14 mouse cellular contexts compared by ENCODE assay signal in the genomic region with DNA sequence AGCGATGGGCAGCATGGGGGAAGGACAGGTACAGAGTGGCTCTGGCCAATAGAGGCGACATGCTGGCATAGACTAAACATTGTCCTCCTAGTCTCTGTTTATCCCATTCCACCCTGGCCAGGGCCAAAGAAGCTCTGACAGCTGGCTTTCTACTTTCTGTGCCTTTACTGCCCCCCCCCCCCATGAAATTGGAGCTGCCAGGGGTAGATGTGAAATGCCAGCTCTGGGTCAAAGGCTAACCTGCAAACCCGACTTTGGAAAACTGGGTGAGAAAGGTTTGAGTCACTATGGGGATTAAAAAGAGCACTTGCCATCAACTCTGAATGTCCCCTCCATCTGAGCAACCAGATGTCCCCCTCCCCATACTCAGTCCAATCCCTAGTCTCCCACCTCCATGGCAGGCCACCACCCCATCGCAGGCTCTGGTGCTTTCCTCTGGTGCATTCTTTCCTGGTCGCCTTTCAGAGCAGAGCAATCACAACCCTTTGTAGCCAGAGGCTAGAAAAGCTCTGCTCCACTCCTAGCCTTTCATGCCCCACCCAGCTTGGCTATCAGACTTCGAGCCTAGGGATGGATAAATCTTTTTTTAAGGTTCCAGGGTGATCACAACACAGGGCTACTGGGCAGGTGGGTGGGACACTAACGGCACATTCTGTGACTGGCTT. TPM values are rescaled to one million over a fixed set of nuclear protein-coding genes. Genes with fewer than 3 reads are reported as not detected.
DNase-seq lines count a peak whose midpoint lies in the region; ATAC-seq and TF ChIP-seq lines count a peak whose summit lies in the region.
"Had no signal": no experiment of that assay in that cellular context is flagged by ENCODE, and none has a peak within 500 bp of the region (broad histone marks: within the 10 kb centered on the region; RNA-seq: fewer than 3 reads in every experiment).

No protein-coding gene starts in this region.

- no peak for TF ChIP-seq CTCF in lung, embryonic 14.5 days (IDR thresholded peaks at IDR 0.05; ENCODE audit: low read depth)
- no peak for TF ChIP-seq CTCF in small intestine, adult 2 months (IDR thresholded peaks at IDR 0.05; ENCODE audit: extremely low read depth, insufficient read length, insufficient replicate concordance, low read depth, low read length)

- H3K4me3 ChIP-seq in forebrain, embryonic 13.5 days, result no peak overlapping the region
- H3K4me3 ChIP-seq in forebrain, embryonic 14.5 days (ENCODE audit: low read depth, low read length), result no peak overlapping the region
- H3K4me3 ChIP-seq in lung, embryonic 14.5 days (ENCODE audit: low read depth, low read length), result peak overlapping the region; percentile 87
- peak overlapping the region; percentile 79 for H3K4me3 ChIP-seq in intestine, embryonic 16.5 days (ENCODE audit: low read length)
- peak overlapping the region; percentile 22; the same call in 1 of the 2 replicates for H3K4me3 ChIP-seq in small intestine, adult 2 months (ENCODE audit: low read depth, low read length)

- no peaks in the 10 kb centered on the region for H3K9me3 ChIP-seq in forebrain, embryonic 13.5 days (replicated peaks)
- no peaks in the 10 kb centered on the region for H3K9me3 ChIP-seq in forebrain, embryonic 14.5 days (replicated peaks; ENCODE audit: control insufficient read depth, low read length)
- no peaks in the 10 kb centered on the region for H3K9me3 ChIP-seq in lung, embryonic 14.5 days (ENCODE audit: low read depth, low read length)
- no peaks in the 10 kb centered on the region for H3K9me3 ChIP-seq in intestine, embryonic 16.5 days (ENCODE audit: control insufficient read depth, low read length)

- peaks cover 32% of the 10 kb centered on the region for H3K4me1 ChIP-seq in forebrain, embryonic 13.5 days
- H3K4me1 ChIP-seq in forebrain, embryonic 14.5 days (ENCODE audit: control insufficient read depth, insufficient read depth, low read length), result peaks cover 8% of the 10 kb centered on the region; the same call in 1 of the 2 replicates
- H3K4me1 ChIP-seq in lung, embryonic 14.5 days (ENCODE audit: insufficient read depth), result peaks cover 43% of the 10 kb centered on the region
- peaks cover 60% of the 10 kb centered on the region for H3K4me1 ChIP-seq in intestine, embryonic 16.5 days (ENCODE audit: control insufficient read depth, insufficient read depth, low read length)
- H3K4me1 ChIP-seq in small intestine, adult 2 months (ENCODE audit: control insufficient read depth, insufficient read depth, insufficient read length, low read length), result peaks cover 12% of the 10 kb centered on the region; the same call in 1 of the 2 replicates

- H3K4me2 ChIP-seq in forebrain, embryonic 13.5 days, result peak overlapping the region; percentile 79; the same call in 1 of the 2 replicates
- no peak overlapping the region for H3K4me2 ChIP-seq in forebrain, embryonic 14.5 days (ENCODE audit: low read length)
- peak overlapping the region; percentile 75 for H3K4me2 ChIP-seq in lung, embryonic 14.5 days
- H3K4me2 ChIP-seq in intestine, embryonic 16.5 days (ENCODE audit: low read depth, low read length), result peak overlapping the region; percentile 72

- intact Hi-C loops in left cerebral cortex, postnatal 10 days (cut with DNase I), result no loop called here

- WGBS in forebrain, embryonic 13.5 days, result 41% methylated on average over 7 of the region's 7 CpGs
- 45% methylated on average over 7 of the region's 7 CpGs for WGBS in forebrain, embryonic 14.5 days
- 39% methylated on average over 7 of the region's 7 CpGs for WGBS in lung, embryonic 14.5 days
- 40% methylated on average over 7 of the region's 7 CpGs for WGBS in intestine, embryonic 16.5 days
- WGBS in small intestine, adult 2 months, result 42% methylated on average over 7 of the region's 7 CpGs

- no peak overlapping the region for H3K9ac ChIP-seq in forebrain, embryonic 13.5 days
- no peak overlapping the region for H3K9ac ChIP-seq in forebrain, embryonic 14.5 days (ENCODE audit: low read length)
- H3K9ac ChIP-seq in lung, embryonic 14.5 days, result peak overlapping the region; percentile 83
- peak overlapping the region; percentile 88 for H3K9ac ChIP-seq in intestine, embryonic 16.5 days (ENCODE audit: low read depth, low read length)

- no peak for DNase-seq in forebrain, embryonic 14.5 days (ENCODE audit: low spot score)
- no peak for DNase-seq in lung, embryonic 14.5 days
- no peak for DNase-seq in lung, postnatal 4 days
- DNase-seq in embryo, embryonic 10.5 days (ENCODE audit: low spot score), result no peak
- DNase-seq in left cerebral cortex, postnatal 10 days (ENCODE audit: extremely low spot score in 1 of 2, low spot score in 2 of 2), result no peak
- DNase-seq: adrenal gland, adult 8-10 months; cerebellum, postnatal 14 days; layer of hippocampus, postnatal 36 days; spleen, adult 18-20 months had no signal

- H3K27ac ChIP-seq in forebrain, embryonic 13.5 days, result no peak overlapping the region
- H3K27ac ChIP-seq in forebrain, embryonic 14.5 days (ENCODE audit: low read depth, low read length), result no peak overlapping the region
- H3K27ac ChIP-seq in lung, embryonic 14.5 days (ENCODE audit: low read depth), result no peak overlapping the region
- H3K27ac ChIP-seq in intestine, embryonic 16.5 days (ENCODE audit: low read length), result no peak overlapping the region
- H3K27ac ChIP-seq in small intestine, adult 2 months (ENCODE audit: insufficient read depth, low read depth, low read length), result peak overlapping the region; percentile 62

- peaks cover 17% of the 10 kb centered on the region for H3K27me3 ChIP-seq in forebrain, embryonic 13.5 days
- H3K27me3 ChIP-seq in forebrain, embryonic 14.5 days (replicated peaks; ENCODE audit: control insufficient read depth, insufficient read depth, low read length), result peaks cover 9% of the 10 kb centered on the region
- no peaks in the 10 kb centered on the region for H3K27me3 ChIP-seq in lung, embryonic 14.5 days (ENCODE audit: insufficient read depth, low read length)
- no peaks in the 10 kb centered on the region for H3K27me3 ChIP-seq in intestine, embryonic 16.5 days (replicated peaks; ENCODE audit: control insufficient read depth, insufficient read depth, low read length)
- no peaks in the 10 kb centered on the region for H3K27me3 ChIP-seq in small intestine, adult 2 months (ENCODE audit: control insufficient read depth, insufficient read depth, low read length)

- H3K36me3 ChIP-seq in forebrain, embryonic 13.5 days (ENCODE audit: poor library complexity, severe bottlenecking), result no peaks in the 10 kb centered on the region
- no peaks in the 10 kb centered on the region for H3K36me3 ChIP-seq in forebrain, embryonic 14.5 days (ENCODE audit: control insufficient read depth, insufficient read depth, low read length)
- H3K36me3 ChIP-seq in lung, embryonic 14.5 days (ENCODE audit: insufficient read depth), result peaks cover 33% of the 10 kb centered on the region
- no peaks in the 10 kb centered on the region for H3K36me3 ChIP-seq in intestine, embryonic 16.5 days (ENCODE audit: control insufficient read depth, insufficient read depth, low read length)
- no peaks in the 10 kb centered on the region; the same call in 1 of the 2 replicates for H3K36me3 ChIP-seq in small intestine, adult 2 months (ENCODE audit: control insufficient read depth, insufficient read depth, low read length)

- no peak for ATAC-seq in forebrain, embryonic 13.5 days
- no peak for ATAC-seq in forebrain, embryonic 14.5 days
- no peak for ATAC-seq in lung, embryonic 14.5 days (ENCODE audit: insufficient read depth)
- ATAC-seq in intestine, embryonic 16.5 days, result no peak

- TF ChIP-seq POLR2A in small intestine, adult 2 months (IDR thresholded peaks at IDR 0.05; ENCODE audit: low read depth, low read length), result no peak

RNA-seq across cellular contexts. Expression of a gene that starts 2.5 kb away (rescaled TPM):
- 7.6 and 9.1 TPM in 2 replicates for polyA plus RNA-seq in forebrain, embryonic 13.5 days (2015; fragmentation: Nextera tagmentation; extraction: Ambion mirVana)
- 7.0 and 10.3 TPM in 2 replicates for polyA plus RNA-seq in forebrain, embryonic 14.5 days (2014; fragmentation: Nextera tagmentation; extraction: Ambion mirVana)
- polyA plus RNA-seq in lung, embryonic 14.5 days (2014; fragmentation: Nextera tagmentation; extraction: Ambion mirVana), result 84.5 and 95.4 TPM in 2 replicates
- 11.8 and 44.1 TPM in 2 replicates for polyA plus RNA-seq in intestine, embryonic 16.5 days (2015; fragmentation: Nextera tagmentation; extraction: Ambion mirVana)
- polyA plus RNA-seq in small intestine, adult 2 months (2012; rRNA removed), result 21.4 and 35.7 TPM in 2 replicates
- total RNA-seq in left cerebral cortex, postnatal 10 days (2021), result 1 to 10 TPM; 8.1 to 9.6 TPM

RNA-seq across cellular contexts. Expression of a gene that starts 27.1 kb away (rescaled TPM):
- polyA plus RNA-seq in forebrain, embryonic 13.5 days (2015; fragmentation: Nextera tagmentation; extraction: Ambion mirVana), result not detected in 2 replicates
- polyA plus RNA-seq in forebrain, embryonic 14.5 days (2014; fragmentation: Nextera tagmentation; extraction: Ambion mirVana), result not detected in 2 replicates
- polyA plus RNA-seq in lung, embryonic 14.5 days (2014; fragmentation: Nextera tagmentation; extraction: Ambion mirVana), result 0.08 and 0.16 TPM in 2 replicates
- 0.24 and 0.34 TPM in 2 replicates for polyA plus RNA-seq in intestine, embryonic 16.5 days (2015; fragmentation: Nextera tagmentation; extraction: Ambion mirVana)
- polyA plus RNA-seq in small intestine, adult 2 months (2012; rRNA removed), result 0.55 and 1.2 TPM in 2 replicates
- total RNA-seq in left cerebral cortex, postnatal 10 days (2021), result not detected
- total RNA-seq: granulocyte monocyte progenitor cell, adult 5-6 weeks; monocyte, adult 5-6 weeks had no signal

Comparison
In these comparisons a context has a peak if more than half of its experiments do, and no peak if none do; other contexts are left out.
1. H3K4me3 ChIP-seq: peak in lung, embryonic 14.5 days (single experiment), intestine, embryonic 16.5 days (single experiment) and small intestine, adult 2 months (single experiment); none in forebrain, embryonic 13.5 days (single experiment) and forebrain, embryonic 14.5 days (single experiment).
2. H3K9ac ChIP-seq: peak in lung, embryonic 14.5 days (single experiment) and intestine, embryonic 16.5 days (single experiment); none in forebrain, embryonic 13.5 days (single experiment) and forebrain, embryonic 14.5 days (single experiment).